8 mouse cellular contexts compared by ENCODE assay signal in genomic region chr8:20813493-20813892, GRCm38 (mm10).
A peak's percentile ranks its signal among the peaks of the same experiment; 100 is the strongest.
DNase-seq lines count a peak whose midpoint lies in the region.

No protein-coding gene starts in this region.

- peak; percentile 8 for DNase-seq in cerebellum, adult 11-12 months
- DNase-seq in heart, adult 11 months = peak; percentile 94
- DNase-seq in kidney, adult 11 months = peak; percentile 19
- DNase-seq in kidney, postnatal 14 days = peak; percentile 8
- peak; percentile 6 for DNase-seq in lung, postnatal 10 days
- peak; percentile 15 to 73 for DNase-seq in spleen, postnatal 4 days (ENCODE audit: low spot score in 2 of 2)
- peak; percentile 6 for DNase-seq in thymus, postnatal 25 days
- DNase-seq in urinary bladder, postnatal 25 days (ENCODE audit: low spot score) = peak; percentile 10

Comparison
In these comparisons a context has a peak if more than half of its experiments do, and no peak if none do; other contexts are left out.
1. Peak in every context shown above with its lines: DNase-seq.
2. DNase-seq: peak in every context shown above with its lines; median percentile 94 in heart, adult 11 months; 44 in spleen, postnatal 4 days; 19 in kidney, adult 11 months; 10 in urinary bladder, postnatal 25 days; 8 in cerebellum, adult 11-12 months; 8 in kidney, postnatal 14 days; 6 in lung, postnatal 10 days; 6 in thymus, postnatal 25 days.